Mouse (Mus musculus) right cerebral cortex, postnatal 4 days (tissue): ENCODE results near the gene Fbxo36.

Experiments used
- DNase-seq: peaks from one replicate; pipeline ENCODE4 v3.0.0-alpha.2; 2022

The Fbxo36 gene

GRCm38 (mm10) chr1:84839309-84840017, at the start of gene Fbxo36:
Fbxo36 (plus strand) TSS chr1:84839841.
- DNase-seq = peak; percentile 88

- DNase-seq = no peak
Measured at GRCm38 (mm10) chr1:84791393-84791792, 48.2 kb upstream of the Fbxo36 start.

- DNase-seq = no peak
Measured at GRCm38 (mm10) chr1:84795335-84795734, 44.3 kb upstream of the Fbxo36 start.

- no peak for DNase-seq
Measured at GRCm38 (mm10) chr1:84799166-84799565, 40.5 kb upstream of the Fbxo36 start.

- DNase-seq = no peak
Measured at GRCm38 (mm10) chr1:84803788-84804187, 35.9 kb upstream of the Fbxo36 start.

- no peak for DNase-seq
Measured at GRCm38 (mm10) chr1:84817596-84817995, 22.0 kb upstream of the Fbxo36 start.

GRCm38 (mm10) chr1:84825091-84825490, 14.6 kb upstream of the Fbxo36 start:
- DNase-seq = no peak

GRCm38 (mm10) chr1:84837523-84838145, 2.0 kb upstream of the Fbxo36 start:
- DNase-seq = no peak

- no peak for DNase-seq
Measured at GRCm38 (mm10) chr1:84838156-84838555, 1.5 kb upstream of the Fbxo36 start.

GRCm38 (mm10) chr1:84838621-84839151, 955 bp upstream of the Fbxo36 start:
- DNase-seq = peak; percentile 76

GRCm38 (mm10) chr1:84840018-84840664, 500 bp downstream of the Fbxo36 start, which contains the start of gene Trip12:
Trip12 (minus strand) TSS chr1:84840516.
- no peak for DNase-seq

- no peak for DNase-seq
Measured at GRCm38 (mm10) chr1:84841061-84841460, 1.4 kb downstream of the Fbxo36 start.

GRCm38 (mm10) chr1:84843366-84843765, 3.7 kb downstream of the Fbxo36 start:
- no peak for DNase-seq

- DNase-seq = no peak
Measured at GRCm38 (mm10) chr1:84847698-84848097, 8.1 kb downstream of the Fbxo36 start.

GRCm38 (mm10) chr1:84848335-84848734, 8.7 kb downstream of the Fbxo36 start:
- no peak for DNase-seq

- no peak for DNase-seq
Measured at GRCm38 (mm10) chr1:84848801-84849455, 9.3 kb downstream of the Fbxo36 start.

GRCm38 (mm10) chr1:84849804-84850203, 10.2 kb downstream of the Fbxo36 start:
- DNase-seq = no peak

GRCm38 (mm10) chr1:84850471-84850870, 10.8 kb downstream of the Fbxo36 start:
- no peak for DNase-seq

GRCm38 (mm10) chr1:84851512-84852235, 12.0 kb downstream of the Fbxo36 start:
- no peak for DNase-seq

GRCm38 (mm10) chr1:84853721-84854120, 14.1 kb downstream of the Fbxo36 start:
- DNase-seq = no peak

- no peak for DNase-seq
Measured at GRCm38 (mm10) chr1:84854966-84855365, 15.3 kb downstream of the Fbxo36 start.

- DNase-seq = no peak
Measured at GRCm38 (mm10) chr1:84855756-84856155, 16.1 kb downstream of the Fbxo36 start.
